Mouse (Mus musculus) liver, embryonic 11.5 days (tissue): ENCODE data around the gene a. TPM values are rescaled to one million over a fixed set of nuclear protein-coding genes. Genes with fewer than 3 reads are reported as not detected.
A peak's percentile ranks its signal among the peaks of the same experiment; 100 is the strongest.

Experiments
- ATAC-seq: fragments of 200-750 bp; cut with Nextera tagmentation; replicated peaks from 2 replicates; pipeline ENCODE4 v1.8.0; 2017; ENCODE audit warnings: moderate number of reproducible peaks, mild to moderate bottlenecking, moderate TSS enrichment, moderate library complexity; ENCODE audit not compliant: low FRiP score
- DNase-seq: peaks from one replicate; pipeline ENCODE4 v3.0.0-alpha.2; 2017; ENCODE audit warnings: low spot score
- H3K27ac ChIP-seq: fragments of 300-500 bp; sonication (generic); 2 replicates; pipeline ENCODE4 v1.5.1; 2014; ENCODE audit warnings: mild to moderate bottlenecking, low read depth, low read length, control low read depth
- H3K27me3 ChIP-seq: fragments of 300-500 bp; sonication (generic); replicated peaks from 2 replicates; pipeline ENCODE4 v1.6.1; 2014; ENCODE audit warnings: low read length, mixed read lengths; ENCODE audit not compliant: control insufficient read depth, insufficient read depth
- H3K36me3 ChIP-seq: fragments of 300-500 bp; sonication (generic); 2 replicates; pipeline ENCODE4 v1.6.1; 2014; ENCODE audit warnings: mild to moderate bottlenecking, low read length, moderate library complexity, mixed read lengths; ENCODE audit not compliant: control insufficient read depth, insufficient read depth
- H3K4me1 ChIP-seq: fragments of 300-500 bp; sonication (generic); replicated peaks from 2 replicates; pipeline ENCODE4 v1.6.1; 2014; ENCODE audit warnings: low read length, mixed read lengths; ENCODE audit not compliant: control insufficient read depth, insufficient read depth
- H3K4me2 ChIP-seq: fragments of 300-500 bp; sonication (generic); 2 replicates; pipeline ENCODE4 v1.6.1; 2014; ENCODE audit warnings: mild to moderate bottlenecking, control low read depth, moderate library complexity
- H3K4me3 ChIP-seq: fragments of 300-500 bp; sonication (generic); 2 replicates; pipeline ENCODE4 v1.5.1; 2014; ENCODE audit warnings: low read depth, low read length, control low read depth
- H3K9ac ChIP-seq: fragments of 300-500 bp; sonication (generic); 2 replicates; pipeline ENCODE4 v1.6.1; 2014; ENCODE audit warnings: low read depth, low read length, control low read depth
- H3K9me3 ChIP-seq: fragments of 300-500 bp; sonication (generic); 2 replicates; pipeline ENCODE4 v1.6.1; 2016; ENCODE audit warnings: low read length, inconsistent platforms, mixed read lengths; ENCODE audit not compliant: control insufficient read depth
- WGBS: fragments of 180-500 bp; shearing (Covaris S2); extraction: QIAGEN DNeasy Blood & Tissue Kit; methylation state at CpG from one replicate; pipeline ENCODE4 v1.1.7; 2014; 5-methylcytosine and 5-hydroxymethylcytosine counted together
- polyA plus RNA-seq: library from polyadenylated mRNA; unstranded; fragments of >200 nt; fragmentation: Nextera tagmentation; extraction: Ambion mirVana; gene quantifications from 2 replicates; pipeline ENCODE4 v1.2.1, GENCODE M21; 2014

The a gene
- polyA plus RNA-seq, 1 experiment from 2014 or later = 0.62 TPM

DNA sequence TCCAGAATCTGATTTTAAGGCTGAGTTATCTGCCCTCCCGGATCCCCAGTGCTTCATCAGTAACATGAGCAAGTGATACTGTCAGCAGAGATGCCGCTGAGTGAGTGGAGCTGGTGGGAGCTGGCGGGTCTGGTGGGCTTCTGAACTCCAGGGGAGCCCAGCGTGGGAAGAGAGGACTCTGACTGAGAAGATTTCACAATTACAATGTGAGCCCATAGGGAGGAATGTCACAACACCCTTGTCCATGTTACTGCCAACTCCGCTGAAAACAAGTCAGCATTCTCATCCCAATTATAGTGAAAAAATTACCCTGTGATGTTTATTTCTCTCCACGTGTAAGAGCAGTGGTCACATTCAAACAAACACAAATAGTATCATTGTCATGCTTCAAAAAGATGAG lies 144.9 kb downstream of the a start:
- H3K4me3 ChIP-seq = no peak overlapping the region
- DNase-seq (no peak), ATAC-seq (no peak)
- H3K27ac ChIP-seq = no peak overlapping the region
- no peaks in the 10 kb centered on the region for H3K9me3 ChIP-seq
- no peak overlapping the region for H3K9ac ChIP-seq
- no peak overlapping the region for H3K4me2 ChIP-seq
- no peaks in the 10 kb centered on the region for H3K36me3 ChIP-seq
- WGBS = 61% methylated on average over 6 of the region's 6 CpGs
- H3K27me3 ChIP-seq = peaks cover 4% of the 10 kb centered on the region; the same call in 1 of the 2 replicates
- no peaks in the 10 kb centered on the region for H3K4me1 ChIP-seq

GRCm38 (mm10) chr2:154936536-154937155 lies 145.4 kb downstream of the a start:
- Histone ChIP-seq H3K4me3 (no peak overlapping the region), H3K27ac (no peak overlapping the region), H3K9me3 (no peaks in the 10 kb centered on the region), H3K9ac (no peak overlapping the region), H3K4me2 (no peak overlapping the region), H3K36me3 (no peaks in the 10 kb centered on the region), H3K27me3 (peaks cover 4% of the 10 kb centered on the region; the same call in 1 of the 2 replicates), H3K4me1 (no peaks in the 10 kb centered on the region)
- WGBS = 74% methylated on average over 11 of the region's 11 CpGs
- ATAC-seq (no peak), DNase-seq (no peak)

DNA sequence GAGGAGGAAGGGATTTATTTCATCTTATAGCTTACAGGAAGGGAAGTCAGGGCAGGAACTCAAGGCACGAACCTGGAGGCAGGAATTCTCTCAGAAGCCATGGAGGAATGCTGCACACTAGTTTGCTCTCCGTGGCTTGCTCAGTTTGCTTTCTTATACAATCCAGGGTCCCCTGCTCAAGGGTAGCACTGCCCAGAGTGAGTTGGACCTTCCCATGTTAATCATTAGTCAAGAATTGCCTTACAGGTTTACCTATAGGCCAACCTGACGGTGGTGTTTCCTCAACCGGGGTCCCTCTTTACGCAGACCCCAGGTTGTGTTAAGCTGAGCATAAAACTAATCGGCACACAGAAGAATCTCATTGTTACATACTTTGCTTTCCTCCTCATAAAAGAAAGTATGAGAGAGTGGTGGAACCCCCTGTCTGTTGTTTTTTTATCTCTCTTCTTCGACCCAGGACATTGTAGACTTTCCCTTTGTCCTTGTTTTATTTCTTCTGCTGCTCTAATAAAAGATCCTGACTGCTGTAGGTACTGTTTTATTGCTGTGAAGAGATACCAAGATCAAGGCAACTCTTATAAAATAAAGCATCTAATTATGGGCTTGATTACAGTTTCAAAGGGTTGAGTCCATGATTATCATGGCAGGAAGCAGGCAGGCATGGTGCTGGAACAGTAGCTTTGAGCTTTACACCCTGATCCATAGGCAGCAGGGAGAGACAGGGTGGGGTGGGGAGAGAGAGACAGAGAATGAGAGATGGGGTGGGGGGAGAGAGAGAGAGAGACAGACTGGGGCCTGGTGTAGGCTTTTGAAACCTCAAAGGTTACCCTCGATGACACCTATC lies 146.6 kb downstream of the a start:
- H3K4me2 ChIP-seq = no peak overlapping the region
- H3K27me3 ChIP-seq = peaks cover 4% of the 10 kb centered on the region; the same call in 1 of the 2 replicates
- no peak overlapping the region for H3K9ac ChIP-seq
- no peak for ATAC-seq
- H3K27ac ChIP-seq = no peak overlapping the region
- no peaks in the 10 kb centered on the region for H3K36me3 ChIP-seq
- no peak overlapping the region for H3K4me3 ChIP-seq
- no peak for DNase-seq
- 0 out of 2 replicates have a peak, but pooled peaks cover 2% of the 10 kb centered on the region for H3K4me1 ChIP-seq
- 70% methylated on average over 8 of the region's 8 CpGs for WGBS
- H3K9me3 ChIP-seq = no peaks in the 10 kb centered on the region

DNA sequence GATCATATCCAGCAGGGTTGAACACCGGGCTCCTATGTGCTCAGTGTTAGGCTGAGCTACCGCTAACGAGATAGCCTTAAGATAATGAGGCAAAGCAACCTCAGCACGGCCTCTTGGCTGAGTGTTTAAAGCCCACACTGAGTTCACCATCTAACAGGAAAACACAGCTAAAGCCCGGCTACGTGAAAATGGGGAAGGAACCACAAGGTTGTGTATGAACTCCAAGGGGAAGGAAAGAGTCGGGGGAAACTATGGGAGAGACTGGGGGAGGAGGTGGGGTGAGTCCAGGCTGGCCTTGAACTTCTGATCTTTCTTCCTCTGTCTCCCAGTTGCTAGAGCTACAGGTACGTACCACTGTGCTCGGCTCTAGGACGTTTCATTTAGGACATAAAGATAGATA lies 150.8 kb downstream of the a start:
- H3K9ac ChIP-seq = no peak overlapping the region
- 48% methylated on average over 10 of the region's 10 CpGs for WGBS
- no peak overlapping the region for H3K4me2 ChIP-seq
- no peak overlapping the region for H3K4me3 ChIP-seq
- peaks cover 4% of the 10 kb centered on the region; the same call in 1 of the 2 replicates for H3K27me3 ChIP-seq
- H3K4me1 ChIP-seq = 0 out of 2 replicates have a peak, but pooled peaks cover 2% of the 10 kb centered on the region
- ATAC-seq (no peak), DNase-seq (no peak)
- H3K27ac ChIP-seq = no peak overlapping the region
- H3K36me3 ChIP-seq = no peaks in the 10 kb centered on the region
- no peaks in the 10 kb centered on the region for H3K9me3 ChIP-seq

GRCm38 (mm10) chr2:154942546-154942945 lies 151.3 kb downstream of the a start:
- no peaks in the 10 kb centered on the region; the same call in 1 of the 2 replicates for H3K27me3 ChIP-seq
- DNase-seq (no peak), ATAC-seq (no peak)
- no peaks in the 10 kb centered on the region for H3K9me3 ChIP-seq
- 0 out of 2 replicates have a peak, but pooled peaks cover 2% of the 10 kb centered on the region for H3K4me1 ChIP-seq
- 60% methylated on average over 11 of the region's 11 CpGs for WGBS
- H3K36me3 ChIP-seq = no peaks in the 10 kb centered on the region
- H3K4me2 ChIP-seq = peak overlapping the region; percentile 56
- H3K9ac ChIP-seq = no peak overlapping the region
- no peak overlapping the region for H3K27ac ChIP-seq
- H3K4me3 ChIP-seq = no peak overlapping the region

DNA sequence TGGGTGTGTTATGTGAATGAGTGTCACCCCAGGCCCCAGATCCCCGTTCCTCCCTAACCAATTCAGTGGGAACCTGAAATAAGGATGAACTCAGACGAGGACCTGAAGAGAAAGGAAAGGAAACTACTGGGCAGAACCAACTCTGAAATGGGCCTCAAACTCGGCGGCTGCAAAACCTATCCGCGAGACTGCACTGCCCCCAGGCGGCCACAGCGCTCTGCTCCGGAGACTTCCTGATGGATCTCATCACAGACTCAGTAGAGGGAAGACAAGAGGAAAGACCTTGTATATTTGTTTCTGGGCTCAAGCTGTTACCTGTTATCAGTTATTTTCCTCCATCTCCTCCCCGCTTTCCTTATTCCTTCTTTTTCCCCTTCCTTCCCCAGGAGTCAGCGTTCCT lies 151.9 kb downstream of the a start:
- H3K36me3 ChIP-seq = no peaks in the 10 kb centered on the region
- no peak overlapping the region for H3K9ac ChIP-seq
- 0 out of 2 replicates have a peak, but pooled peaks cover 2% of the 10 kb centered on the region for H3K4me1 ChIP-seq
- WGBS = 7% methylated on average over 11 of the region's 11 CpGs
- H3K9me3 ChIP-seq = no peaks in the 10 kb centered on the region
- H3K27me3 ChIP-seq = no peaks in the 10 kb centered on the region
- ATAC-seq = no peak
- DNase-seq = peak; percentile 70
- no peak overlapping the region for H3K27ac ChIP-seq
- H3K4me3 ChIP-seq = 0 out of 2 replicates have a peak overlapping the region, but pooled peaks have one; percentile 13
- peak overlapping the region; percentile 56 for H3K4me2 ChIP-seq

GRCm38 (mm10) chr2:154946921-154947320 lies 155.7 kb downstream of the a start:
- no peaks in the 10 kb centered on the region for H3K27me3 ChIP-seq
- 79% methylated on average over 3 of the region's 3 CpGs for WGBS
- ATAC-seq = no peak
- H3K9me3 ChIP-seq = no peaks in the 10 kb centered on the region
- no peak overlapping the region for H3K9ac ChIP-seq
- H3K27ac ChIP-seq = no peak overlapping the region
- H3K4me1 ChIP-seq = peaks cover 2% of the 10 kb centered on the region; the same call in 1 of the 2 replicates
- H3K4me2 ChIP-seq = no peak overlapping the region
- no peak overlapping the region for H3K4me3 ChIP-seq
- no peaks in the 10 kb centered on the region for H3K36me3 ChIP-seq
- DNase-seq = no peak

DNA sequence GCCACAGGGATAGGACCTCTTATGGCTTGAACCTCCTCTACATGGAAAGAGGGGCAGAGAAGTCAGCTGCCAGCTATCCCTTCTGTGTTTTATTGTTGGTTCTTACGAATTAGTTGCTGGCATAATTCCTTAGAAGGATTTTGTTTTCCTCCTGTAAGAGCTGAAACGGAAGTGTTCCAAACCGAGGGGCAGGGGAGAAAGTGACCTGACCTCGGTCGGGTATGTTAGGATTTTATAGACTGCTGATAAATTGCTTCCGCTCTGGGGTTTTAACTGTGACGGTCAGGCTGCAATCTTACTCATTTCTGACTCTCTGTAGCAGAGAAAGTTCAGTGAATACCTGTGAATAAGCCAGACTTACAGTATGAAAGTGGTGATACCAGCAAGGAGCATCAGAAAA lies 158.2 kb downstream of the a start:
- Histone ChIP-seq H3K4me3 (no peak overlapping the region), H3K4me2 (no peak overlapping the region), H3K4me1 (no peaks in the 10 kb centered on the region; the same call in 1 of the 2 replicates), H3K27me3 (no peaks in the 10 kb centered on the region), H3K36me3 (no peaks in the 10 kb centered on the region), H3K9me3 (no peaks in the 10 kb centered on the region), H3K9ac (no peak overlapping the region), H3K27ac (no peak overlapping the region)
- DNase-seq (no peak), ATAC-seq (no peak)
- 45% methylated on average over 7 of the region's 7 CpGs for WGBS
